Mouse (Mus musculus): Measurements from ENCODE around the gene Prkn.

Prkn gene

GRCm38 (mm10) chr17:11541928-11542623, 701.9 kb downstream of the Prkn start:
- no peak for DNase-seq

GRCm38 (mm10) chr17:11550562-11550961, 710.4 kb downstream of the Prkn start:
- DNase-seq, result no peak

GRCm38 (mm10) chr17:11565681-11566080, 725.5 kb downstream of the Prkn start:
- DNase-seq, result no peak

- no peak for DNase-seq
Measured at GRCm38 (mm10) chr17:11570392-11570791, 730.2 kb downstream of the Prkn start.

- DNase-seq, result no peak
Measured at GRCm38 (mm10) chr17:11573666-11574065, 733.5 kb downstream of the Prkn start.

GRCm38 (mm10) chr17:11585491-11585890, 745.3 kb downstream of the Prkn start:
- DNase-seq, result no peak

- DNase-seq, result no peak
Measured at GRCm38 (mm10) chr17:11607931-11608330, 767.7 kb downstream of the Prkn start.

GRCm38 (mm10) chr17:11611459-11611858, 771.3 kb downstream of the Prkn start:
- DNase-seq, result peak; percentile 68

- DNase-seq, result no peak
Measured at GRCm38 (mm10) chr17:11612801-11613531, 772.8 kb downstream of the Prkn start.

GRCm38 (mm10) chr17:11617552-11617951, 777.4 kb downstream of the Prkn start:
- no peak for DNase-seq

- DNase-seq, result no peak
Measured at GRCm38 (mm10) chr17:11618886-11619590, 778.9 kb downstream of the Prkn start.

GRCm38 (mm10) chr17:11620770-11621169, 780.6 kb downstream of the Prkn start:
- DNase-seq, result no peak

GRCm38 (mm10) chr17:11621492-11621891, 781.3 kb downstream of the Prkn start:
- peak; percentile 50 for DNase-seq

GRCm38 (mm10) chr17:11626306-11626705, 786.1 kb downstream of the Prkn start:
- no peak for DNase-seq

- no peak for DNase-seq
Measured at GRCm38 (mm10) chr17:11635121-11635520, 794.9 kb downstream of the Prkn start.

GRCm38 (mm10) chr17:11637642-11638041, 797.5 kb downstream of the Prkn start:
- no peak for DNase-seq

- no peak for DNase-seq
Measured at GRCm38 (mm10) chr17:11638451-11638850, 798.3 kb downstream of the Prkn start.

- no peak for DNase-seq
Measured at GRCm38 (mm10) chr17:11639786-11640185, 799.6 kb downstream of the Prkn start.

- DNase-seq, result no peak
Measured at GRCm38 (mm10) chr17:11642328-11642727, 802.1 kb downstream of the Prkn start.

GRCm38 (mm10) chr17:11644016-11644415, 803.8 kb downstream of the Prkn start:
- DNase-seq, result no peak

GRCm38 (mm10) chr17:11644873-11645464, 804.8 kb downstream of the Prkn start:
- DNase-seq, result peak; percentile 54

GRCm38 (mm10) chr17:11656397-11656796, 816.2 kb downstream of the Prkn start:
- DNase-seq, result no peak

GRCm38 (mm10) chr17:11656878-11657277, 816.7 kb downstream of the Prkn start:
- no peak for DNase-seq

Measured in retina, postnatal 1 day (tissue).